Mouse (Mus musculus): ENCODE data around the gene Rptor.

DNA sequence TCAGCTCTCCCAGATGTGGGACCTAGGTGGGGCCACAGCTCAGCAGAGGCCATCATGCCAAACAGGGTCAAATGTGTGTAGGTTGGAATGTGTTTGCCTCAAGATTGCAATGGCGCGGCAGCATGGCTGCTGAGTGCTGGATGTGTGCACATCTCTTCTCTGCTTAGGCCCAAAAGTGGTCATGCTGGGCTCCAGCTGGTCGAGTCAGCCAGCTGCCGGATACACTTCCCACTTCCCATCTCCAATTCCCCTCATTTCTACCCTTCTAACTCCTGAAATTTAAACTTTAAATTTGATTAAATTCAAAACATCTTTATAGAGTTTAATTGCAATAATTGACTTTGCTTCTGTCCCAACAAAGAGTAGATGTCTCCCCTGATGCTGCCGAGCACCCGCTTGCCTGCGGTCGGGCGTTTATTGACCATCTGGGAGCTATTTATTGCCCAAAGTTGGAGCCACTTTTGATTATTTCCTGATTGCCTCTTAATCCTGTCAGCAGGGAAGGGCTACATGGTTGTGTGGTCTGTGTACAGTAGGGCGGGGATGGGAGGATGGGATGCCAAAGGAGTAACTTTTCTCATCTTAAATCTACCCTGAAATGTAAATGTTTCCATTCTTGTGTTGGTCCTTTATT, 206.1 kb downstream of the Rptor start:
- TF ChIP-seq CTCF (IDR thresholded peaks at IDR 0.05; ENCODE audit: insufficient read depth, low read length) (no peak), POLR2A (IDR thresholded peaks at IDR 0.05; ENCODE audit: borderline replicate concordance, extremely low read depth, low read depth, low read length) (no peak)
